Mouse (Mus musculus) bone marrow, adult 2 months (tissue): ENCODE measurements around the gene Tmc7. TPM values are rescaled to one million over a fixed set of nuclear protein-coding genes. Genes with fewer than 3 reads are reported as not detected.

Experiments
- H3K27ac ChIP-seq: fragments of 200-500 bp; 2 replicates; pipeline ENCODE4 v1.5.1; 2012; ENCODE audit warnings: low read depth, mild to moderate bottlenecking, control low read depth, inconsistent platforms, low read length; ENCODE audit not compliant: control insufficient read depth, poor library complexity, insufficient read depth
- H3K4me1 ChIP-seq: fragments of 200-500 bp; 2 replicates; pipeline ENCODE4 v1.6.1; 2011; ENCODE audit warnings: low read length; ENCODE audit not compliant: control insufficient read depth, insufficient read depth
- H3K4me3 ChIP-seq: fragments of 200-500 bp; replicated peaks from 2 replicates; pipeline ENCODE3; 2011; ENCODE audit warnings: mild to moderate bottlenecking, low read depth, low read length, control low read depth; ENCODE audit not compliant: control insufficient read depth
- CTCF ChIP-seq: fragments of 200-500 bp; IDR thresholded peaks from 2 replicates; pipeline ENCODE4 v1.5.1; 2011; ENCODE audit warnings: low read length, control low read depth; ENCODE audit not compliant: control insufficient read depth, insufficient read depth
- POLR2A ChIP-seq: fragments of 200-500 bp; IDR thresholded peaks from 2 replicates; pipeline ENCODE4 v1.6.1; 2011; ENCODE audit warnings: low read depth, mild to moderate bottlenecking, control low read depth, low read length, borderline replicate concordance; ENCODE audit not compliant: control insufficient read depth
- WGBS: fragments of 180-500 bp; shearing (Covaris S2); methylation state at CpG from one replicate; pipeline ENCODE4 v1.1.7; 2018; 5-methylcytosine and 5-hydroxymethylcytosine counted together
- polyA plus RNA-seq: library from polyadenylated mRNA; stranded (reverse); fragments of >200 nt; gene quantifications from 2 replicates; pipeline ENCODE4 v1.2.4, GENCODE M21; 2011; ENCODE audit warnings: low replicate concordance; ENCODE audit not compliant: missing spikeins, insufficient read depth, insufficient read length

Gene Tmc7
- polyA plus RNA-seq, 1 experiment: 0.55 TPM

DNA sequence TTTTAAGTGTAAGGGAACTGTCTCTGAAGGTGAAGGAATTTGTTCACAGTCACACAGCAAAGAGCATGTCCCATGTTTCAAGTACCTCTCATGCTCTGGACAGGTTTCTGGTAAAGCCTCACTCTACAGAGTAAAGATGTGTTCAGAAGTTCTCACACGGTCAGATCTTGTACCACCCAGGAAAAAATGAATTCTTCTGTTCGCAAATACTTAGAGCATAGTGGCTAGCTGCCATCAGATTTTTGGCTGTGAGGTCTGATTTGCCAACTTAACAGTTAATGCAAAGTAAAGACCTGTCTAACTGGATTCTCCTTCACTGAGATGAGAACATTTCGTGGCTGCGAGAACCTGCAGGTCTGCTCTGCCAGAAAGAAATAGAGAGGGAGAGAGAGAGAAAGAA, 49.5 kb downstream of the Tmc7 start:
- 80% methylated on average over 4 of the region's 4 CpGs for WGBS
- H3K4me3 ChIP-seq: no peak overlapping the region
- H3K4me1 ChIP-seq: no peaks in the 10 kb centered on the region
- TF ChIP-seq POLR2A: no peak
- TF ChIP-seq CTCF: no peak
- H3K27ac ChIP-seq: no peak overlapping the region

- 71% methylated on average over 3 of the region's 3 CpGs for WGBS
Observed at GRCm38 (mm10) chr7:118534326-118534725, 50.2 kb downstream of the Tmc7 start.

DNA sequence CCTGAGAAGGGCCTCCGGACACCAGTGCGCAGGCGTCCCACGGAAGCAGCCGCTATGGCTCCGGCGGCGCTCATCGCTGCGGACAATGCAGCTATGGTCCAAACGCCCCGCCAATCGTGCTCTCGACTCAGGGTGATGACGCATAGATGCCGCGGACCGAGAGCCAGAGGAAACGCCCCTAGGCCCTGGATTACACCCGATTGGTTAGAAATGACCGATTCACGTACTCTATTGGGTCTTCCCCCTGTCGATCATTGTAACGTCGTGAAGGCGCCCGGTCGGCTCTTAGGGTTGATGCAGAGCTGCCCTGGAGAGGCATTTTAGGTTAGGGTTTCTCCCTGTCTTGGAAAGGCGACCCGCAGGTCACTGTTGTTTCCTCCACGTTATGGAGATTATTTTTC, 51.4 kb downstream of the Tmc7 start, which contains the start of gene Coq7:
Gene Coq7 (minus strand): TSS at position 179 of the 401 bp plus-strand sequence.
- no peak; the same call in 1 of the 2 replicates for TF ChIP-seq POLR2A
- no peak for TF ChIP-seq CTCF
- Histone ChIP-seq H3K4me1 (no peaks in the 10 kb centered on the region), H3K27ac (peak within 1 kb of the TSS; percentile 94), H3K4me3 (peak within 1 kb of the TSS; percentile 82)
- under 1% methylated on average over 31 of the region's 31 CpGs for WGBS

More at GRCm38 (mm10) chr7:118534326-118534725, 50.2 kb downstream of the Tmc7 start:
- H3K27ac ChIP-seq: no peak overlapping the region
- no peak overlapping the region for H3K4me3 ChIP-seq
- H3K4me1 ChIP-seq: no peaks in the 10 kb centered on the region
- TF ChIP-seq CTCF (no peak), POLR2A (no peak)

GRCm38 (mm10) chr7:118532519-118533177, 51.9 kb downstream of the Tmc7 start:
- Histone ChIP-seq H3K27ac (peak overlapping the region; percentile 94), H3K4me3 (peak overlapping the region; percentile 82), H3K4me1 (no peaks in the 10 kb centered on the region)
- WGBS: under 1% methylated on average over 36 of the region's 36 CpGs
- TF ChIP-seq POLR2A: peak; percentile 7; the same call in 1 of the 2 replicates
- TF ChIP-seq CTCF: no peak

GRCm38 (mm10) chr7:118526967-118527366, 57.6 kb downstream of the Tmc7 start:
- WGBS: 73% methylated on average over 4 of the region's 4 CpGs
- no peak for TF ChIP-seq POLR2A
- no peak for TF ChIP-seq CTCF

GRCm38 (mm10) chr7:118522077-118522476, 62.5 kb downstream of the Tmc7 start:
- Histone ChIP-seq H3K4me3 (no peak overlapping the region), H3K27ac (peak overlapping the region; percentile 67), H3K4me1 (no peaks in the 10 kb centered on the region; the same call in 1 of the 2 replicates)
- TF ChIP-seq CTCF: no peak
- no peak for TF ChIP-seq POLR2A
- WGBS: 14% methylated on average over 5 of the region's 5 CpGs

More at GRCm38 (mm10) chr7:118526967-118527366, 57.6 kb downstream of the Tmc7 start:
- Histone ChIP-seq H3K4me3 (no peak overlapping the region), H3K4me1 (no peaks in the 10 kb centered on the region; the same call in 1 of the 2 replicates), H3K27ac (peak overlapping the region; percentile 35)

DNA sequence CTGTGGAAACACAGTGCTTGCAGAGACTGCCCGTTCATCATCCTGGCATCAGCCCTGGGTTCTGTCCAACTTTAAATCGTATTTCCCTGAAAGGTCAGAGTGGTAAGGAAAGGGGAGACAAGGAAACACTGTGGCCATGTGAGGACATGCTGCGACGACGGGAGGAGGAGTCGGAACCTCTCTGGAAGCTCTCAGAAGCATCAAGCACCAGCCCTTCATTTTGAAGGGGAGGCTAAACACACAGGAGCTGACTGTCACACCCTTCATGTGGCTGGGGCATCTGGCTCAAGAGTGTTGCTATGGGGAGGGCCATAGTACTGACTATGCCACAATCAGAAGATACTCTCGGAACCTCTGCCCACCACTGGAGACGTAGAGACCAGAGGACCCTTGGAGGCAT, 64.9 kb downstream of the Tmc7 start:
- Histone ChIP-seq H3K4me1 (no peaks in the 10 kb centered on the region; the same call in 1 of the 2 replicates), H3K4me3 (no peak overlapping the region), H3K27ac (no peak overlapping the region)
- WGBS: 84% methylated on average over 8 of the region's 8 CpGs
- TF ChIP-seq CTCF (no peak), POLR2A (no peak)

DNA sequence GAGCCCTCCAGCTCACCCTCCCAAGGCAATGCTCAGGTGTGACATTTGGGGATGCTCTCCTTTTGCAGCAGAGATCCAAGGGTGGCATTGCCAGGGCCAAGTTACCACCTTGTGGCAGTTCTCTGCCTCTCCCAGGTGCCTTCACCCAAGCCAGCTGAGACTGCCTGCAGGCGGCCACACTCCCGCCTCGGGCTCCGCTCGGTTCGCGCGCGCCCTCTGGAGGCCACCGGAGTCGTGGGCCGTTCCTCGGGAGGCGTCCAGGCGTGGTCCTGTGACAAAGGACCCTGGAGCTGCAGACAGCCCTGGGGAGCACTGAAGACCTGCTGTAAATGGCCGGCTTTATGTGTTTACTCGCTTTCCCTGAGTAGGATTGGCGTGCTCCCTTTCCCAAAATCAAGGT, 65.8 kb downstream of the Tmc7 start:
- Histone ChIP-seq H3K4me1 (no peaks in the 10 kb centered on the region; the same call in 1 of the 2 replicates), H3K27ac (peak overlapping the region; percentile 1; the same call in 1 of the 2 replicates), H3K4me3 (no peak overlapping the region)
- 1% methylated on average over 18 of the region's 18 CpGs for WGBS
- TF ChIP-seq POLR2A: no peak
- peak; percentile 78 for TF ChIP-seq CTCF

DNA sequence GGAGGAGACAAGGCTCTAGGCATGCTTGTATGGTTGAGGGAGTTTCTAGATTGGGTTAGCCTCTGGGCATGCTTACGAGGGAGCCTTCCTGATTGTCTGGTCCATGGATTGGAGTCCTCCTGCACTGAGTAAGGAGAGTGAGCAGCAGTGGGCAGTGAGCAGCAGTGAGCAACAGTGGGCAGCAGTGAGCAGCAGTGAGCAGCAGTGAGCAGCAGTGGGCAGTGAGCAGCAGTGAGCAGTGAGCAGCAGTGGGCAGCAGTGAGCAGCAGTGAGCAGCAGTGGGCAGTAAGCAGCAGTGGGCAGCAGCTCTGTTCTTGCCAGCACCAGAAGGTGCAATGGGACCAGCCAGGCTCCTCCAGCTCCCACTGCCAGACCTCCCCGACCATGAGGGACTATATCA, 66.7 kb downstream of the Tmc7 start:
- TF ChIP-seq CTCF: peak; percentile 75
- TF ChIP-seq POLR2A: peak; percentile 25; the same call in 1 of the 2 replicates
- no peak overlapping the region for H3K27ac ChIP-seq
- no peak overlapping the region for H3K4me3 ChIP-seq
- H3K4me1 ChIP-seq: no peaks in the 10 kb centered on the region; the same call in 1 of the 2 replicates
- 67% methylated on average over 2 of the region's 2 CpGs for WGBS
